Mouse (Mus musculus): ENCODE results near the gene Tctn3.
"Not testable (repeated sequence)": the region's sequence is repeated elsewhere in the genome, so short reads cannot be mapped to it uniquely, and the experiment has no call there.

Gene Tctn3

GRCm38 (mm10) chr19:40621616-40622015, 9.6 kb upstream of the Tctn3 start:
- DNase-seq, result not testable (repeated sequence)

- no peak for DNase-seq
These were observed 4.0 kb upstream of the Tctn3 start for GRCm38 (mm10) chr19:40616021-40616420.

GRCm38 (mm10) chr19:40614811-40615210, 2.8 kb upstream of the Tctn3 start:
- DNase-seq, result no peak

GRCm38 (mm10) chr19:40607676-40608075, 4.4 kb downstream of the Tctn3 start:
- DNase-seq, result no peak

- DNase-seq, result no peak
These were observed 6.8 kb downstream of the Tctn3 start for GRCm38 (mm10) chr19:40605189-40605588.

- DNase-seq, result no peak
These were observed 10.2 kb downstream of the Tctn3 start for GRCm38 (mm10) chr19:40601870-40602269.

GRCm38 (mm10) chr19:40600846-40601245, 11.2 kb downstream of the Tctn3 start:
- DNase-seq, result peak in 1 of 2 experiments; percentile 18

GRCm38 (mm10) chr19:40595831-40596230, 16.2 kb downstream of the Tctn3 start:
- no peak for DNase-seq

- no peak for DNase-seq
These were observed 16.8 kb downstream of the Tctn3 start for GRCm38 (mm10) chr19:40595231-40595630.

- no peak for DNase-seq
These were observed 22.5 kb downstream of the Tctn3 start for GRCm38 (mm10) chr19:40589530-40589880.

GRCm38 (mm10) chr19:40588847-40589529, 23.0 kb downstream of the Tctn3 start:
- peak; percentile 76 to 91 for DNase-seq

- DNase-seq, result peak; percentile 72 to 82
These were observed 23.8 kb downstream of the Tctn3 start, which contains the start of gene Aldh18a1 for GRCm38 (mm10) chr19:40588293-40588654. TSS of gene Aldh18a1 (minus strand) at chr19:40588463.

- no peak for DNase-seq
These were observed 24.3 kb downstream of the Tctn3 start for GRCm38 (mm10) chr19:40587491-40588292.

- DNase-seq, result no peak
These were observed 25.1 kb downstream of the Tctn3 start for GRCm38 (mm10) chr19:40586908-40587307.

GRCm38 (mm10) chr19:40581662-40582061, 30.4 kb downstream of the Tctn3 start:
- no peak for DNase-seq

GRCm38 (mm10) chr19:40580902-40581301, 31.1 kb downstream of the Tctn3 start:
- DNase-seq, result no peak

GRCm38 (mm10) chr19:40575438-40575837, 36.6 kb downstream of the Tctn3 start:
- no peak for DNase-seq

- DNase-seq, result peak; percentile 69 to 73
These were observed 41.3 kb downstream of the Tctn3 start for GRCm38 (mm10) chr19:40570726-40571125.

- no peak for DNase-seq
These were observed 44.4 kb downstream of the Tctn3 start for GRCm38 (mm10) chr19:40567616-40568015.

- DNase-seq, result no peak
These were observed 48.0 kb downstream of the Tctn3 start for GRCm38 (mm10) chr19:40563880-40564645.

GRCm38 (mm10) chr19:40561521-40561920, 50.5 kb downstream of the Tctn3 start:
- DNase-seq, result not testable (repeated sequence)

GRCm38 (mm10) chr19:40556029-40556428, 56.0 kb downstream of the Tctn3 start:
- no peak for DNase-seq

GRCm38 (mm10) chr19:40555136-40555535, 56.9 kb downstream of the Tctn3 start:
- no peak for DNase-seq

- DNase-seq, result no peak
These were observed 57.7 kb downstream of the Tctn3 start for GRCm38 (mm10) chr19:40554343-40554742.
